Mouse (Mus musculus): Measurements from ENCODE around the gene C2cd3.

- TF ChIP-seq CTCF (IDR thresholded peaks at IDR 0.05; ENCODE audit: control insufficient read depth, insufficient read depth, insufficient replicate concordance, low read depth, low read length) (no peak), POLR2A (IDR thresholded peaks at IDR 0.05; ENCODE audit: control insufficient read depth, low read depth, low read length) (no peak)
Measured at GRCm38 (mm10) chr7:100474680-100475079, 102.6 kb downstream of the C2cd3 start.
